Mouse (Mus musculus) kidney, adult 2 months (tissue): ENCODE results near the gene Col20a1. TPM values are rescaled to one million over a fixed set of nuclear protein-coding genes. Genes with fewer than 3 reads are reported as not detected.

Experiments used
- DNase-seq: peaks from one replicate; pipeline ENCODE4 v3.0.0; 2021
- H3K27ac ChIP-seq: fragments of 200-500 bp; 2 replicates; pipeline ENCODE4 v1.5.1; 2012; ENCODE audit warnings: low read depth, low read length, control low read depth, inconsistent platforms; ENCODE audit not compliant: insufficient read depth
- H3K27me3 ChIP-seq: fragments of 200-500 bp; replicated peaks from 2 replicates; pipeline ENCODE4 v1.6.1; 2012; ENCODE audit warnings: mild to moderate bottlenecking, moderate library complexity, low read length, inconsistent platforms; ENCODE audit not compliant: control insufficient read depth, insufficient read depth
- H3K36me3 ChIP-seq: fragments of 200-500 bp; 2 replicates; pipeline ENCODE4 v1.6.1; 2012; ENCODE audit warnings: mild to moderate bottlenecking, moderate library complexity, low read length, inconsistent platforms; ENCODE audit not compliant: control insufficient read depth, insufficient read depth
- H3K4me1 ChIP-seq: fragments of 200-500 bp; 2 replicates; pipeline ENCODE4 v1.6.1; 2011; ENCODE audit warnings: low read length; ENCODE audit not compliant: control insufficient read depth, insufficient read depth
- H3K4me3 ChIP-seq: fragments of 200-500 bp; 2 replicates; pipeline ENCODE4 v1.5.1; 2011; ENCODE audit warnings: mild to moderate bottlenecking, low read depth, low read length, control low read depth; ENCODE audit not compliant: insufficient read depth
- CTCF ChIP-seq: fragments of 200-500 bp; conservative IDR thresholded peaks from 2 replicates; pipeline ENCODE4 v1.5.1; 2011; ENCODE audit warnings: low read depth, mild to moderate bottlenecking, control low read depth, low read length, moderate library complexity, mixed read lengths; ENCODE audit not compliant: insufficient read depth, insufficient read length
- POLR2A ChIP-seq: fragments of 200-500 bp; IDR thresholded peaks from one replicate; pipeline ENCODE4 v1.6.1; 2011; ENCODE audit warnings: low read depth, low read length, control low read depth
- WGBS: fragments of 180-500 bp; shearing (Covaris S2); methylation state at CpG from one replicate; pipeline ENCODE4 v1.1.7; 2018; 5-methylcytosine and 5-hydroxymethylcytosine counted together
- polyA plus RNA-seq: library from polyadenylated mRNA; depleted of rRNA; stranded (reverse); fragments of >200 nt; gene quantifications from 2 replicates; pipeline ENCODE4 v1.2.3, GENCODE M21; 2012; rRNA removed

Gene Col20a1
- polyA plus RNA-seq: 1.2 and 1.3 TPM in 2 replicates

DNA sequence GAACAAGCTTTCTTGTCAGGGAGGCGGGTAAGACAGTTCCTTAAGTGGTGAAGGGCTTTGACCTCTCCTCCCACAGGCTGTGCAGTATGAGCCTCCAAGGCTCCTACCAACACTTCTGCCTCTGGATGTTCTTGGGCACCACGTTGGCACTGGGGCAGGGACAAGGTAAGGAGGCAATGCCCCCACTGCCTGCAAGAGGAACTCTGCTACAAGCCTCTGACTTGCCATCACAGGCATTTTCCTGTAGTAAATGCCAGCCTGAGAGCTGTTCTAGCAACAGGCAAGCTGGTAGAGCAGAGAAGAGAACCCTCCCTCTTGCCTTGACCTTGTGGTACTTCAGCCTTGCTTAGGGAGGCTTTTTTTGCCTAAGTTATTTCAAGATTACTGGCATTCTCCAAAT, at the start of gene Col20a1:
Gene Col20a1, plus strand, starts transcription at position 87 of the 400 bp plus-strand sequence.
- H3K4me1 ChIP-seq: no peaks in the 10 kb centered on the region
- WGBS: 58% methylated on average over 2 of the region's 2 CpGs
- no peak for TF ChIP-seq CTCF

DNA sequence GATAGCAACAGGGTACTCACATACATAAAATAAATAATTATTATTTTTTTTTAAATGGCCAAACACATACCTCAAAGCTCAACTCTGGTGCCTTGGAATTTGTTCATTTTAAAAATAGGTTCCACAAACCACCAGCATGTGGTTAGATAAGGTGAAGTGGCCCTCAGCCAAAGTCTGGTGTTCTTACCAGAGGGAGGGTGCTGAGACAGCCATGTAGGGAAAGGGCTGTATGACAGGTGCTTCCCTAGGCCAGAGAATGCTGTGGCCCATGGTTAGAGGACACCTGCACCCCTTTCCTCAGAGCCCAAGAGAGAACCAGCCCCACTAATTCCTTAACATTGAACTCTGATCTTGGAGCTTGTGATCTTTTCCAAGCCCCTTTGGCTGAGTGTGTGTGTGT, 46.1 kb upstream of the Col20a1 start:
- H3K36me3 ChIP-seq: no peaks in the 10 kb centered on the region
- H3K4me3 ChIP-seq: no peak overlapping the region
- no peaks in the 10 kb centered on the region for H3K27me3 ChIP-seq
- TF ChIP-seq POLR2A (no peak), CTCF (no peak)
- no peaks in the 10 kb centered on the region for H3K4me1 ChIP-seq
- no peak overlapping the region for H3K27ac ChIP-seq
- DNase-seq: no peak

More for the DNA sequence above, at the start of gene Col20a1:
- Histone ChIP-seq H3K27me3 (no peaks in the 10 kb centered on the region), H3K27ac (no peak within 1 kb of the TSS), H3K36me3 (no peaks in the 10 kb centered on the region), H3K4me3 (no peak within 1 kb of the TSS)
- DNase-seq: no peak

GRCm38 (mm10) chr2:180941869-180942268, 44.5 kb upstream of the Col20a1 start:
- Histone ChIP-seq H3K27me3 (no peaks in the 10 kb centered on the region), H3K4me1 (no peaks in the 10 kb centered on the region), H3K4me3 (no peak overlapping the region), H3K27ac (no peak overlapping the region), H3K36me3 (no peaks in the 10 kb centered on the region)
- DNase-seq: no peak
- TF ChIP-seq POLR2A (no peak), CTCF (no peak)

- Histone ChIP-seq H3K36me3 (no peaks in the 10 kb centered on the region), H3K4me1 (no peaks in the 10 kb centered on the region; the same call in 1 of the 2 replicates), H3K27me3 (no peaks in the 10 kb centered on the region), H3K27ac (no peak overlapping the region), H3K4me3 (no peak overlapping the region)
- 20% methylated on average over 1 of the region's 1 CpGs for WGBS
- DNase-seq: no peak
- TF ChIP-seq POLR2A (no peak), CTCF (no peak)
Observed at GRCm38 (mm10) chr2:180949947-180950346, 36.4 kb upstream of the Col20a1 start.

DNA sequence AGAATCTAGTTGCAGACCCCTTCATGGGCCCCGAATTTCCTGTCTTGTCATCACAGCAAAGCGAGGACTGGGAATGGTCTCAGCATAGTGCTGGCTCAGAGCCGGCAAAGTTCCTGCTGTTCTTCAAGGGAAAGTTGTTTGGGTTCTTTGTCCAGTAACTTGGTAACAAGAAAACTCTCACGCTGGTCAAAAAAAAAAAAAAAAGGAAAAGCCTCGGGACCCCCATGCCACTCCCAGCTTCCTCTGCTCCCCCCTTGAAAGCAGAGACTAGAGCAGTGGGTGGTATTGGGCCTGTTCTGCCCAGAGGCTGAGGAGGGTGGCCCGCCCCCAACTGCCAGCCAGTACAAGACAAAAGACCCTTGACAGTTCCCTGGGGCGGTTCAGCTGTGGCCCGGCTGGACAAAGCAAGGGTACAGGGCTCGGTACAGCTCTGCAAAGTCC, 33.6 kb upstream of the Col20a1 start:
- H3K4me1 ChIP-seq: no peaks in the 10 kb centered on the region; the same call in 1 of the 2 replicates
- no peaks in the 10 kb centered on the region for H3K27me3 ChIP-seq
- TF ChIP-seq POLR2A (no peak), CTCF (no peak)
- DNase-seq: no peak
- no peak overlapping the region for H3K4me3 ChIP-seq
- H3K27ac ChIP-seq: no peak overlapping the region
- H3K36me3 ChIP-seq: no peaks in the 10 kb centered on the region
- WGBS: 42% methylated on average over 9 of the region's 9 CpGs

- Histone ChIP-seq H3K36me3 (no peaks in the 10 kb centered on the region), H3K4me3 (no peak overlapping the region), H3K27ac (no peak overlapping the region), H3K4me1 (no peaks in the 10 kb centered on the region; the same call in 1 of the 2 replicates), H3K27me3 (no peaks in the 10 kb centered on the region)
- no peak for DNase-seq
- no peak for TF ChIP-seq CTCF
- no peak for TF ChIP-seq POLR2A
- 56% methylated on average over 2 of the region's 2 CpGs for WGBS
Observed at GRCm38 (mm10) chr2:180953638-180954037, 32.7 kb upstream of the Col20a1 start.

GRCm38 (mm10) chr2:180954061-180955047, 32.0 kb upstream of the Col20a1 start, which contains the start of gene Nkain4:
Gene Nkain4 (minus strand): TSS chr2:180954699.
- H3K4me3 ChIP-seq: peak within 1 kb of the TSS; percentile 65
- H3K27ac ChIP-seq: no peak within 1 kb of the TSS
- TF ChIP-seq POLR2A (no peak), CTCF (no peak; the same call in 1 of the 2 replicates)
- no peaks in the 10 kb centered on the region; the same call in 1 of the 2 replicates for H3K4me1 ChIP-seq
- no peaks in the 10 kb centered on the region for H3K27me3 ChIP-seq
- H3K36me3 ChIP-seq: no peaks in the 10 kb centered on the region
- peak; percentile 5 for DNase-seq
- 3% methylated on average over 52 of the region's 52 CpGs for WGBS
